Mouse (Mus musculus) heart, embryonic 12.5 days (tissue): ENCODE results near the gene Sit1. TPM values are rescaled to one million over a fixed set of nuclear protein-coding genes. Genes with fewer than 3 reads are reported as not detected.

Experiments
- ATAC-seq: fragments of 200-750 bp; cut with Nextera tagmentation; 2 replicates; pipeline ENCODE4 v1.8.0; 2017; ENCODE audit warnings: moderate TSS enrichment, moderate library complexity; ENCODE audit not compliant: insufficient number of reproducible peaks, low FRiP score
- H3K27ac ChIP-seq: fragments of 300-500 bp; sonication (generic); 2 replicates; pipeline ENCODE4 v1.5.1; 2016; ENCODE audit warnings: mild to moderate bottlenecking, moderate library complexity; ENCODE audit not compliant: poor library complexity, severe bottlenecking
- H3K27me3 ChIP-seq: fragments of 300-500 bp; sonication (generic); replicated peaks from 2 replicates; pipeline ENCODE4 v1.6.1; 2016; ENCODE audit warnings: mild to moderate bottlenecking, moderate library complexity
- H3K36me3 ChIP-seq: fragments of 300-500 bp; sonication (generic); 2 replicates; pipeline ENCODE4 v1.6.1; 2016; ENCODE audit warnings: mild to moderate bottlenecking, moderate library complexity
- H3K4me1 ChIP-seq: fragments of 300-500 bp; sonication (generic); replicated peaks from 2 replicates; pipeline ENCODE4 v1.6.1; 2016; ENCODE audit warnings: mild to moderate bottlenecking
- H3K4me2 ChIP-seq: fragments of 300-500 bp; sonication (generic); 2 replicates; pipeline ENCODE4 v1.6.1; 2016; ENCODE audit warnings: mild to moderate bottlenecking, moderate library complexity
- H3K4me3 ChIP-seq: fragments of 300-500 bp; sonication (generic); 2 replicates; pipeline ENCODE4 v1.5.1; 2016; ENCODE audit warnings: mild to moderate bottlenecking
- H3K9ac ChIP-seq: fragments of 300-500 bp; sonication (generic); 2 replicates; pipeline ENCODE4 v1.6.1; 2016; ENCODE audit warnings: mild to moderate bottlenecking, moderate library complexity
- H3K9me3 ChIP-seq: fragments of 300-500 bp; sonication (generic); replicated peaks from 2 replicates; pipeline ENCODE4 v1.6.1; 2016; ENCODE audit warnings: mild to moderate bottlenecking, moderate library complexity
- WGBS: fragments of 180-500 bp; shearing (Covaris S2); methylation state at CpG from one replicate; pipeline ENCODE4 v1.1.7; 2016; 5-methylcytosine and 5-hydroxymethylcytosine counted together
- polyA plus RNA-seq: library from polyadenylated mRNA; unstranded; fragments of >200 nt; fragmentation: Nextera tagmentation; extraction: Ambion mirVana; gene quantifications from 2 replicates; pipeline ENCODE4 v1.2.1, GENCODE M21; 2016

Sit1 gene
- polyA plus RNA-seq, 1 experiment from 2014 or later = not detected

GRCm38 (mm10) chr4:43512653-43513052 is 29.1 kb upstream of the Sit1 start:
- no peak overlapping the region for H3K27ac ChIP-seq
- no peak overlapping the region for H3K9ac ChIP-seq
- peaks cover 58% of the 10 kb centered on the region for H3K4me1 ChIP-seq
- no peaks in the 10 kb centered on the region for H3K27me3 ChIP-seq
- no peaks in the 10 kb centered on the region for H3K9me3 ChIP-seq
- H3K36me3 ChIP-seq = peaks cover 27% of the 10 kb centered on the region
- H3K4me3 ChIP-seq = no peak overlapping the region
- no peak overlapping the region for H3K4me2 ChIP-seq
- 46% methylated on average over 7 of the region's 7 CpGs for WGBS
- no peak for ATAC-seq

GRCm38 (mm10) chr4:43511675-43512454 is 28.3 kb upstream of the Sit1 start:
- peaks cover 23% of the 10 kb centered on the region for H3K36me3 ChIP-seq
- H3K9me3 ChIP-seq = no peaks in the 10 kb centered on the region
- H3K4me3 ChIP-seq = no peak overlapping the region
- no peak overlapping the region; the same call in 1 of the 2 replicates for H3K9ac ChIP-seq
- peaks cover 4% of the 10 kb centered on the region for H3K27me3 ChIP-seq
- no peak for ATAC-seq
- H3K4me1 ChIP-seq = peaks cover 63% of the 10 kb centered on the region
- WGBS = 53% methylated on average over 18 of the region's 19 CpGs
- H3K4me2 ChIP-seq = no peak overlapping the region
- H3K27ac ChIP-seq = no peak overlapping the region

- WGBS = 36% methylated on average over 9 of the region's 9 CpGs
- H3K4me1 ChIP-seq = peaks cover 43% of the 10 kb centered on the region
- no peaks in the 10 kb centered on the region for H3K9me3 ChIP-seq
- peak overlapping the region; percentile 58; the same call in 1 of the 2 replicates for H3K27ac ChIP-seq
- peak overlapping the region; percentile 97 for H3K4me2 ChIP-seq
- H3K9ac ChIP-seq = peak overlapping the region; percentile 77; the same call in 1 of the 2 replicates
- H3K36me3 ChIP-seq = no peaks in the 10 kb centered on the region
- H3K27me3 ChIP-seq = peaks cover 9% of the 10 kb centered on the region
- peak overlapping the region; percentile 65 for H3K4me3 ChIP-seq
- ATAC-seq = no peak
Measured at GRCm38 (mm10) chr4:43509109-43509508, 25.6 kb upstream of the Sit1 start.

GRCm38 (mm10) chr4:43508666-43508997 is 25.1 kb upstream of the Sit1 start:
- Histone ChIP-seq H3K4me3 (peak overlapping the region; percentile 65), H3K4me2 (peak overlapping the region; percentile 97), H3K9me3 (no peaks in the 10 kb centered on the region), H3K27me3 (peaks cover 9% of the 10 kb centered on the region), H3K27ac (peak overlapping the region; percentile 58; the same call in 1 of the 2 replicates), H3K9ac (peak overlapping the region; percentile 77), H3K4me1 (peaks cover 38% of the 10 kb centered on the region), H3K36me3 (no peaks in the 10 kb centered on the region)
- WGBS = 4% methylated on average over 13 of the region's 13 CpGs
- ATAC-seq = peak; percentile 75

GRCm38 (mm10) chr4:43507938-43508665 is 24.6 kb upstream of the Sit1 start:
- Histone ChIP-seq H3K27me3 (peaks cover 9% of the 10 kb centered on the region), H3K4me1 (peaks cover 38% of the 10 kb centered on the region), H3K4me2 (peak overlapping the region; percentile 97), H3K4me3 (peak overlapping the region; percentile 65), H3K9ac (peak overlapping the region; percentile 77), H3K9me3 (no peaks in the 10 kb centered on the region), H3K36me3 (no peaks in the 10 kb centered on the region), H3K27ac (peak overlapping the region; percentile 58; the same call in 1 of the 2 replicates)
- WGBS = 6% methylated on average over 22 of the region's 22 CpGs
- peak; percentile 31 for ATAC-seq

GRCm38 (mm10) chr4:43506536-43507185 is 23.1 kb upstream of the Sit1 start, which contains the start of gene Car9:
Car9 (plus strand) TSS chr4:43506966.
- 63% methylated on average over 9 of the region's 9 CpGs for WGBS

GRCm38 (mm10) chr4:43506074-43506473 is 22.5 kb upstream of the Sit1 start:
- no peaks in the 10 kb centered on the region for H3K36me3 ChIP-seq

More at GRCm38 (mm10) chr4:43506536-43507185, 23.1 kb upstream of the Sit1 start, which contains the start of gene Car9:
- Histone ChIP-seq H3K27me3 (peaks cover 9% of the 10 kb centered on the region), H3K4me1 (peaks cover 25% of the 10 kb centered on the region), H3K4me2 (peak within 1 kb of the TSS; percentile 97), H3K9me3 (no peaks in the 10 kb centered on the region), H3K36me3 (no peaks in the 10 kb centered on the region), H3K9ac (peak within 1 kb of the TSS; percentile 77), H3K27ac (no peak within 1 kb of the TSS), H3K4me3 (peak within 1 kb of the TSS; percentile 65)
- peak; percentile 34; the same call in 1 of the 2 replicates for ATAC-seq

GRCm38 (mm10) chr4:43504269-43504668 is 20.7 kb upstream of the Sit1 start:
- H3K27ac ChIP-seq = no peak overlapping the region
- H3K4me2 ChIP-seq = no peak overlapping the region
- no peak overlapping the region for H3K4me3 ChIP-seq
- peaks cover 9% of the 10 kb centered on the region for H3K27me3 ChIP-seq
- peaks cover 20% of the 10 kb centered on the region for H3K4me1 ChIP-seq
- no peak for ATAC-seq
- no peaks in the 10 kb centered on the region for H3K36me3 ChIP-seq
- no peak overlapping the region for H3K9ac ChIP-seq
- 77% methylated on average over 4 of the region's 4 CpGs for WGBS
- H3K9me3 ChIP-seq = no peaks in the 10 kb centered on the region

More at GRCm38 (mm10) chr4:43506074-43506473, 22.5 kb upstream of the Sit1 start:
- H3K27ac ChIP-seq = no peak overlapping the region
- ATAC-seq = no peak
- H3K4me3 ChIP-seq = no peak overlapping the region
- H3K9me3 ChIP-seq = no peaks in the 10 kb centered on the region
- peaks cover 23% of the 10 kb centered on the region for H3K4me1 ChIP-seq
- no peak overlapping the region for H3K9ac ChIP-seq
- WGBS = 85% methylated on average over 8 of the region's 8 CpGs
- H3K4me2 ChIP-seq = no peak overlapping the region
- peaks cover 9% of the 10 kb centered on the region for H3K27me3 ChIP-seq

- Histone ChIP-seq H3K36me3 (no peaks in the 10 kb centered on the region), H3K27ac (no peak overlapping the region), H3K27me3 (peaks cover 9% of the 10 kb centered on the region), H3K4me2 (no peak overlapping the region), H3K9ac (no peak overlapping the region), H3K4me3 (no peak overlapping the region), H3K4me1 (peaks cover 18% of the 10 kb centered on the region), H3K9me3 (no peaks in the 10 kb centered on the region)
- ATAC-seq = no peak
- 76% methylated on average over 6 of the region's 6 CpGs for WGBS
Measured at GRCm38 (mm10) chr4:43503506-43503905, 20.0 kb upstream of the Sit1 start.

- Histone ChIP-seq H3K4me3 (no peak overlapping the region), H3K9me3 (no peaks in the 10 kb centered on the region), H3K27ac (no peak overlapping the region), H3K9ac (no peak overlapping the region), H3K4me1 (peaks cover 20% of the 10 kb centered on the region), H3K27me3 (peaks cover 9% of the 10 kb centered on the region), H3K4me2 (no peak overlapping the region), H3K36me3 (no peaks in the 10 kb centered on the region)
- WGBS = 70% methylated on average over 2 of the region's 2 CpGs
- ATAC-seq = no peak
Measured at GRCm38 (mm10) chr4:43503041-43503440, 19.5 kb upstream of the Sit1 start.
